Mouse (Mus musculus) frontal cortex, adult (tissue): Measurements from ENCODE around the gene A730015C16Rik.

Experiments used
- ATAC-seq: cut with Nextera tagmentation; 2 replicates; pipeline ENCODE4 v1.9.2; 2017; ENCODE audit warnings: mild to moderate bottlenecking, moderate library complexity, mixed read lengths; ENCODE audit not compliant: low TSS enrichment

Gene A730015C16Rik

GRCm38 (mm10) chr4:108830698-108831097, 17.7 kb downstream of the A730015C16Rik start:
- no peak for ATAC-seq

GRCm38 (mm10) chr4:108826643-108827042, 21.8 kb downstream of the A730015C16Rik start:
- ATAC-seq = no peak

- ATAC-seq = no peak
These were observed 22.3 kb downstream of the A730015C16Rik start for GRCm38 (mm10) chr4:108826096-108826495.

GRCm38 (mm10) chr4:108825677-108826076, 22.7 kb downstream of the A730015C16Rik start:
- no peak for ATAC-seq

GRCm38 (mm10) chr4:108811550-108811949, 36.9 kb downstream of the A730015C16Rik start:
- no peak for ATAC-seq

GRCm38 (mm10) chr4:108811142-108811541, 37.3 kb downstream of the A730015C16Rik start:
- no peak for ATAC-seq

GRCm38 (mm10) chr4:108803535-108803934, 44.9 kb downstream of the A730015C16Rik start:
- peak; percentile 80 for ATAC-seq

GRCm38 (mm10) chr4:108798083-108798830, 50.2 kb downstream of the A730015C16Rik start:
- ATAC-seq = peak; percentile 55; the same call in 1 of the 2 replicates
